Mouse (Mus musculus) brain, embryonic 14.5 days (tissue): Measurements from ENCODE around the gene Gps1.

Experiments used
- CTCF ChIP-seq: fragments of 200-500 bp; IDR thresholded peaks from 2 replicates; pipeline ENCODE4 v1.5.1; 2012; ENCODE audit warnings: inconsistent platforms, mild to moderate bottlenecking, moderate library complexity, borderline replicate concordance; ENCODE audit not compliant: insufficient read depth, insufficient read length; ENCODE audit errors: extremely low read depth
- POLR2A ChIP-seq: fragments of 200-500 bp; IDR thresholded peaks from 2 replicates; pipeline ENCODE4 v1.6.1; 2012; ENCODE audit warnings: mild to moderate bottlenecking, inconsistent platforms, borderline replicate concordance; ENCODE audit not compliant: poor library complexity, insufficient read depth, insufficient read length, severe bottlenecking; ENCODE audit errors: extremely low read depth

DNA sequence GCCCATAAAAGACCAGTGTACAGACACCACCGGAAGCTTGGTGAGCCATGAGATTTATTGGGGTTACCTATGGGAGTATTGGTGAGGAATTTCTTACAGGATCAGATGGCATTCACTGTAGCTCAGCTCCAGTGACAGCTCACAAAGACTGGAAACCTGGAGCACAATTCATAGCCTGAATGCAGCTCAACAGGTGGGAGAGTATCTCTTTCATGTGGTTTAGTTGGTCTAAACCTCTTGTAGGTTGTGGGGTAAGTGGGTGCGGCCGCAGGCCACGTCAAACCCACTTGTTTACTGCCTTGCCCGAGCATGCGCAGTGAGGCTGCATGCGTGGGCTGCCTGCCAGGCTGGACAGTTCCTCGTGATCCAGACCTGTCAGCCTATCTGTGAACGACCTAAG, 23.8 kb upstream of the Gps1 start:
- TF ChIP-seq CTCF, result no peak
- TF ChIP-seq POLR2A, result no peak
